Mouse (Mus musculus) fat pad, adult 2 months (tissue): ENCODE results near the gene Cx3cl1.

Source experiments
- DNase-seq: peaks from one replicate; pipeline ENCODE4 v3.0.0-alpha.2; 2011; ENCODE audit warnings: low read depth, low spot score; ENCODE audit errors: extremely low read depth

The Cx3cl1 gene

DNA sequence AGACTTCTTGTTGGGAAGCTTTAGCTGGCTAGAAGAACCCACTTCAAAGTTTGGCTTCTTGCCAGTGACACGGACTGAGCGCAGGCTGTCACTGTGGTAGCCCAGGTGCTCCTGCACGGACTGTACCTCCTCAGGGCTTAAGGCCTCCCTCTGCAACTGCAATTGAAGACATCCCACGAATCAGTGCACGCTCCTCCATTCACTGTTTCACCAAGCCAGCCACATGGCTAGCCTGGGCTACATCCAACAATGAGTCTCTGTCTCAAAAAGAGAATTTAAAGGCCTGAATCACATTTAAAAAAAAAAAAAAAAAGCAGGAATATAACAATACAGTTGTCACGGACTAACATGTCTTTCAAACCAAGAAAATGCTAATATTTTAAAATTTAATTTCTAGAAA, 56.5 kb downstream of the Cx3cl1 start:
- DNase-seq = no peak
